Mouse (Mus musculus) heart, adult 2 months (tissue): ENCODE results near the gene Fignl2. TPM values are rescaled to one million over a fixed set of nuclear protein-coding genes. Genes with fewer than 3 reads are reported as not detected.

ENCODE experiments used
- DNase-seq, 2 experiments: peaks; one replicate each; pipeline ENCODE4 v3.0.0; 2021
- H3K27ac ChIP-seq: fragments of 200-600 bp; 2 replicates; pipeline ENCODE4 v1.8.1; 2022
- H3K27me3 ChIP-seq: fragments of 200-500 bp; 2 replicates; pipeline ENCODE4 v1.6.1; 2012; ENCODE audit warnings: mild to moderate bottlenecking, low read length, inconsistent platforms, mixed read lengths; ENCODE audit not compliant: control insufficient read depth, insufficient read depth
- H3K36me3 ChIP-seq: fragments of 200-500 bp; 2 replicates; pipeline ENCODE4 v1.6.1; 2012; ENCODE audit warnings: low read length, inconsistent platforms; ENCODE audit not compliant: control insufficient read depth, insufficient read depth
- H3K4me1 ChIP-seq: fragments of 200-500 bp; 2 replicates; pipeline ENCODE4 v1.6.1; 2011; ENCODE audit warnings: low read length; ENCODE audit not compliant: control insufficient read depth, insufficient read depth
- H3K4me3 ChIP-seq: fragments of 200-600 bp; 2 replicates; pipeline ENCODE4 v1.8.1; 2022
- H3K79me2 ChIP-seq: fragments of 200-500 bp; replicated peaks from 2 replicates; pipeline ENCODE4 v1.6.1; 2012; ENCODE audit warnings: mild to moderate bottlenecking, inconsistent platforms, low read length, moderate library complexity, mixed read lengths; ENCODE audit not compliant: control insufficient read depth, insufficient read depth
- H3K9ac ChIP-seq: fragments of 200-500 bp; 2 replicates; pipeline ENCODE4 v1.6.1; 2012; ENCODE audit warnings: low read depth, mild to moderate bottlenecking, control low read depth, inconsistent platforms, low read length, mixed read lengths
- CTCF ChIP-seq: fragments of 200-600 bp; IDR thresholded peaks from 2 replicates; pipeline ENCODE4 v1.8.1; 2022; ENCODE audit warnings: antibody characterized with exemption, mild to moderate bottlenecking, moderate library complexity
- EP300 ChIP-seq: fragments of 200-500 bp; IDR thresholded peaks from 2 replicates; pipeline ENCODE4 v1.6.1; 2011; ENCODE audit warnings: low read depth, low read length, control low read depth; ENCODE audit not compliant: insufficient read depth
- POLR2A ChIP-seq: fragments of 200-500 bp; IDR thresholded peaks from 2 replicates; pipeline ENCODE4 v1.6.1; 2011; ENCODE audit warnings: mild to moderate bottlenecking, low read depth, low read length, control low read depth; ENCODE audit not compliant: insufficient read depth
- WGBS: fragments of 180-500 bp; shearing (Covaris S2); methylation state at CpG from one replicate; pipeline ENCODE4 v1.1.7; 2018; 5-methylcytosine and 5-hydroxymethylcytosine counted together
- intact Hi-C: fragments of 180-260 bp; cut with DNase I; formaldehyde crosslinking; loops from one replicate; pipeline ENCODE4 v1.15.1; 2025
- polyA plus RNA-seq: library from polyadenylated mRNA; depleted of rRNA; stranded (reverse); fragments of >200 nt; gene quantifications from 2 replicates; pipeline ENCODE4 v1.2.3, GENCODE M21; 2012; rRNA removed
- total RNA-seq, 2 experiments: library from RNA; stranded (reverse); gene quantifications; 2 replicates each; pipeline ENCODE4 v1.2.3; 2021

Fignl2 gene
- total and polyA plus RNA-seq, 3 experiments, result 0.86 to 1.6 (median 1.3) TPM

DNA sequence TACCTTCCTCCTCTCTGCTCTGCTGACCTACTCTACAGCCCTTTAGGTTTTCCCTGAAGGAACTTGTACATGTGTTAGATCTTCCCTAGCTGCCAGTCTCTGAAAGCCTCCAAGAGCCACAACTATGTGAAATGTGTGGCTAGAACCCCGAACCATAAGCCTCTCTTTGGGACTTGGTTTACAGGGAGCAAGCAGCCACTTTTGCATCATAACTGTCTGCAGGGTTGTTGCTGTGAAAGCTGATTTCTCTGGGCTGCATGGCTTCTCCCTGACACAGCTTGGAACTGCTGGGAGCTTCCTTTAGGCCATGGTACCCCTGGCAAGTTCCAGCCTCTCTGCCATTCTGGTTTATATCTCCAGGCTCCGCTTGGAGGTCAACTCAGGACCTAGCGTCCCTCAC, 75.9 kb downstream of the Fignl2 start:
- DNase-seq, result no peak
- no peak overlapping the region for H3K27ac ChIP-seq
- intact Hi-C loops, result no loop called here
- H3K4me3 ChIP-seq, result no peak overlapping the region
- H3K4me1 ChIP-seq, result peaks cover 2% of the 10 kb centered on the region; the same call in 1 of the 2 replicates
- no peaks in the 10 kb centered on the region for H3K36me3 ChIP-seq
- TF ChIP-seq EP300, result no peak
- TF ChIP-seq POLR2A, result no peak
- TF ChIP-seq CTCF, result no peak
- H3K27me3 ChIP-seq, result no peaks in the 10 kb centered on the region
- H3K79me2 ChIP-seq, result no peaks in the 10 kb centered on the region
- no peak overlapping the region for H3K9ac ChIP-seq
- 90% methylated on average over 3 of the region's 3 CpGs for WGBS

DNA sequence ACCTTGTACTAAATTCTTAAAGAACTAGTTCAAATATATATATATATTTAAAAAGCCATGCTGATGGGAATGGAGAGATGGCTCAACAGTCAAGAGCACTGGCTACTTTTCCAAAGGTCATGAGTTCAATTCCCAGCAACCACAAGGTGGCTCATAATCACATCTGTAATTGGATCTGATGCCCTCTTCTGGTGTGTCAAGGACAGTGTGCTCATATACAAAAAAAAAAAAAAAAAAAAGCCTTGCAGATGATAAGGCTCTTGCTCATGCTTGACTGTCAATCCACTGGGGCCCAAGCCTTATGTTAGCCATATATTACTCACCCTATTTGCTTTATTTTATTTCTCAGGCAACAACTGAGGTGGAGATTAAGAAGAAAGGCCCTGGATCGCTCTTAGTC, 76.7 kb downstream of the Fignl2 start:
- 98% methylated on average over 1 of the region's 1 CpGs for WGBS
- Histone ChIP-seq H3K4me1 (no peaks in the 10 kb centered on the region), H3K27ac (no peak overlapping the region), H3K36me3 (no peaks in the 10 kb centered on the region), H3K4me3 (no peak overlapping the region), H3K79me2 (no peaks in the 10 kb centered on the region), H3K27me3 (no peaks in the 10 kb centered on the region), H3K9ac (no peak overlapping the region)
- intact Hi-C loops, result no loop called here
- TF ChIP-seq EP300 (no peak), POLR2A (no peak), CTCF (no peak)
- DNase-seq, result no peak

Other genes with a start within 250 kb of the Fignl2 start
- under 1 TPM in 1 of 2 experiments, not detected in 1; 0.02 TPM for gene Scn8a, start 208.7 kb downstream of the Fignl2 start, total RNA-seq
- 0.09 TPM in 1 of 2 replicates, not detected in the other for gene Scn8a, start 208.7 kb downstream of the Fignl2 start, polyA plus RNA-seq
- not detected for gene Gm47841, start 31.2 kb downstream of the Fignl2 start, total RNA-seq
- gene Gm47841, start 31.2 kb downstream of the Fignl2 start, polyA plus RNA-seq, result not detected in 2 replicates
- gene Ankrd33, start 37.2 kb upstream of the Fignl2 start, total RNA-seq, result not detected
- gene Ankrd33, start 37.2 kb upstream of the Fignl2 start, polyA plus RNA-seq, result not detected in 2 replicates
- gene Acvrl1, start 50.0 kb upstream of the Fignl2 start, total RNA-seq, result 10 to 100 TPM; 24.1 to 29.5 TPM
- 35.0 and 39.7 TPM in 2 replicates for gene Acvrl1, start 50.0 kb upstream of the Fignl2 start, polyA plus RNA-seq
- gene Acvr1b, start 95.5 kb upstream of the Fignl2 start, total RNA-seq, result 10 to 100 TPM in 1 of 2 experiments, 1 to 10 TPM in 1; 9.9 to 12.3 TPM
- 15.3 and 19.3 TPM in 2 replicates for gene Acvr1b, start 95.5 kb upstream of the Fignl2 start, polyA plus RNA-seq
- gene Grasp, start 145.6 kb upstream of the Fignl2 start, total RNA-seq, result 10 to 100 TPM; 10.9 to 11.5 TPM
- gene Grasp, start 145.6 kb upstream of the Fignl2 start, polyA plus RNA-seq, result 7.4 and 7.6 TPM in 2 replicates
- 10 to 100 TPM; 12.1 to 45.3 TPM for gene Nr4a1, start 175.7 kb upstream of the Fignl2 start, total RNA-seq
- gene Nr4a1, start 175.7 kb upstream of the Fignl2 start, polyA plus RNA-seq, result 17.0 and 23.8 TPM in 2 replicates
- gene Atg101, start 205.7 kb upstream of the Fignl2 start, total RNA-seq, result 10 to 100 TPM; 21.2 to 22.4 TPM
- gene Atg101, start 205.7 kb upstream of the Fignl2 start, polyA plus RNA-seq, result 26.4 and 29.3 TPM in 2 replicates
- 1 to 10 TPM in 1 of 2 experiments, under 1 TPM in 1; 0.70 to 1.1 TPM for gene 6030408B16Rik, start 214.6 kb upstream of the Fignl2 start, total RNA-seq
- 2.5 and 6.3 TPM in 2 replicates for gene 6030408B16Rik, start 214.6 kb upstream of the Fignl2 start, polyA plus RNA-seq